4 mouse cellular contexts compared by ENCODE assay signal in genomic region chr7:19209494-19209893, GRCm38 (mm10). TPM values are rescaled to one million over a fixed set of nuclear protein-coding genes. Genes with fewer than 3 reads are reported as not detected.
"Had no signal": no experiment of that assay in that cellular context is flagged by ENCODE, and none has a peak within 500 bp of the region (broad histone marks: within the 10 kb centered on the region; RNA-seq: fewer than 3 reads in every experiment).

No protein-coding gene starts in this region.

- DNase-seq: right cerebral cortex, adult 18-20 months; thymus, postnatal 25 days had no signal

RNA-seq across cellular contexts. Expression of gene Gpr4, which starts 2.8 kb away (rescaled TPM):
- total RNA-seq: megakaryocyte, adult 5-6 weeks had no signal

RNA-seq across cellular contexts. Expression of gene Gipr, which starts 43.6 kb away (rescaled TPM):
- total RNA-seq: megakaryocyte, adult 5-6 weeks had no signal
- polyA plus RNA-seq: macrophage had no signal
